Mouse (Mus musculus) ES-Bruce4 (cell line): ENCODE results near the gene Lrp1.

ENCODE experiments used
- CTCF ChIP-seq: IDR thresholded peaks from one replicate; pipeline ENCODE4 v1.8.1; 2011; ENCODE audit warnings: low read depth, low read length
- EP300 ChIP-seq: IDR thresholded peaks from 2 replicates; pipeline ENCODE4 v1.6.1; 2011; ENCODE audit warnings: low read depth, low read length; ENCODE audit not compliant: insufficient read depth

- TF ChIP-seq EP300 = no peak
- no peak for TF ChIP-seq CTCF
These were observed 19.5 kb upstream of the Lrp1 start for GRCm38 (mm10) chr10:127640421-127640820.
